Mouse (Mus musculus): ENCODE results near the gene Krt84. TPM values are rescaled to one million over a fixed set of nuclear protein-coding genes. Genes with fewer than 3 reads are reported as not detected.

Krt84 gene
- polyA plus RNA-seq (2012; rRNA removed): not detected in 2 replicates

DNA sequence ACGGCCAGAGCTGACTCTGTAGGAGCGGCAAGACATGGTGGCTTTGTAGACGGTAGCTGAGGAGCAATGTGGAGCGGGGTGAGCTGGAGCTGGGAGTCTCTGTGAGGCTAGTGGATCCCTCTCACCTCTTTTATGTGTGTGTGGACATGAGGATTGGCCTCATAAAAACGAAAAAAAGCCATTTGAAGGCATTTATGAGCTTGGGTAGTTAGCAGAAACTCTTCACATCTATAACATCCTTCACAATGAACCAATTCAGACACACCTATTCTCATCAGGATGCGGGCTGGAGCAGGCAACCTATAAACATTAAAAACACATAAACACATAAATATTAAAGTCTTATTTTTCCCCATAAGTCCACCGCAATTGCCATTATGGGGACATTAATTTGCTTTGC is at the start of gene Krt84:
Krt84 (minus strand) TSS at position 101 of the 400 bp plus-strand sequence.

DNA sequence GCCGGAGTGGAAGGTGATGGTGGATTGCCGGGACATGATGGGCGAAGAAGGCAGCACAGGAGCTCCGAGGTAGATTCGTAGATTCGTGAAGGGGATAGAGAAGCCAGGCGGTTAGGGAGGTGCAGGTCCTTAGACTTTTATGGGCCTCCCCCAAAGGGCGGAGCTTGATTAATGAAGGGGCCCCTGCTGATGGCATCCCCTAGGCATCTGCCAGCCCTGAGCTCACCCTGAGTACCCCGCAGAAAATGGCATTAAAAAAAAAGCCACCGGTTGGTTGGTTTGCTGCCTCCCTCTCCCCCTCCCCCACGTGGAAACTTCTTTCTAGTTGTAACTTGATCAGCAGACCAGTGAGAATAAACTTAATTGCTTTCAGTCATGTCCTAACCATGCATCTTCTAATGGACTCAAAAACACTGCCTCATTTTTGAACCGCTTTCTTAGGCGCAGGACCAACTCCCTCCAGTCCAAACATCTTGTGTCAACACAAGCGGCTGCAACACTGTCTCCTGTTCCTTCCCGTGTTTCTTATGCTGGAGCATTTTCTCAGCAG is 41.3 kb upstream of the Krt84 start, which contains the start of gene Krt75:
Krt75 (minus strand) TSS at position 109 of the 550 bp plus-strand sequence.

GRCm38 (mm10) chr15:101562850-101563249 is 30.2 kb upstream of the Krt84 start, which contains the start of gene Krt90:
Gene Krt90 (minus strand): TSS chr15:101562950.

GRCm38 (mm10) chr15:101550567-101550966 is 17.9 kb upstream of the Krt84 start, which contains the start of gene Krt82:
Gene Krt82 (minus strand): TSS chr15:101550667.

GRCm38 (mm10) chr15:101517161-101517560 is 15.5 kb downstream of the Krt84 start, which contains the start of gene Gm49425:
Gene Gm49425 (minus strand): TSS chr15:101517261.

GRCm38 (mm10) chr15:101491431-101491830 is 41.2 kb downstream of the Krt84 start, which contains the start of gene Krt83:
Gene Krt83 (minus strand): TSS chr15:101491512.

Other genes starting within 250 kb of the Krt84 start
- 18.2 and 18.4 TPM in 2 replicates for gene Atg101, start 248.5 kb downstream of the Krt84 start, polyA plus RNA-seq (2012; rRNA removed)
- gene 6030408B16Rik, start 239.6 kb downstream of the Krt84 start, polyA plus RNA-seq (2012; rRNA removed): 0.10 and 0.14 TPM in 2 replicates
- 0.12 and 0.15 TPM in 2 replicates for gene Krt80, start 162.7 kb downstream of the Krt84 start, polyA plus RNA-seq (2012; rRNA removed)
- 0.97 and 1.1 TPM in 2 replicates for gene Krt7, start 121.8 kb downstream of the Krt84 start, polyA plus RNA-seq (2012; rRNA removed)
- not detected in 2 replicates for gene Krt87, start 94.0 kb downstream of the Krt84 start, polyA plus RNA-seq (2012; rRNA removed)
- not detected in 2 replicates for gene Krt88, start 85.1 kb downstream of the Krt84 start, polyA plus RNA-seq (2012; rRNA removed)
- gene Krt81, start 69.1 kb downstream of the Krt84 start, polyA plus RNA-seq (2012; rRNA removed): not detected in 2 replicates
- gene Krt86, start 59.3 kb downstream of the Krt84 start, polyA plus RNA-seq (2012; rRNA removed): not detected in 2 replicates
- 0.03 TPM in 1 of 2 replicates, not detected in the other for gene Krt83, start 41.3 kb downstream of the Krt84 start, polyA plus RNA-seq (2012; rRNA removed)
- not detected in 2 replicates for gene Gm49425, start 15.6 kb downstream of the Krt84 start, polyA plus RNA-seq (2012; rRNA removed)
- gene Krt82, start 17.8 kb upstream of the Krt84 start, polyA plus RNA-seq (2012; rRNA removed): not detected in 2 replicates
- gene Krt90, start 30.1 kb upstream of the Krt84 start, polyA plus RNA-seq (2012; rRNA removed): not detected in 2 replicates
- gene Krt75, start 41.1 kb upstream of the Krt84 start, polyA plus RNA-seq (2012; rRNA removed): not detected in 2 replicates
- gene Gm5414, start 95.4 kb upstream of the Krt84 start, polyA plus RNA-seq (2012; rRNA removed): not detected in 2 replicates
- gene Gm5478, start 114.6 kb upstream of the Krt84 start, polyA plus RNA-seq (2012; rRNA removed): not detected in 2 replicates
- gene Krt6b, start 147.5 kb upstream of the Krt84 start, polyA plus RNA-seq (2012; rRNA removed): not detected in 2 replicates
- gene Krt6a, start 161.5 kb upstream of the Krt84 start, polyA plus RNA-seq (2012; rRNA removed): 0.01 TPM in 1 of 2 replicates, not detected in the other
- gene Krt5, start 180.1 kb upstream of the Krt84 start, polyA plus RNA-seq (2012; rRNA removed): 0.13 and 2.5 TPM in 2 replicates
- gene Krt71, start 210.3 kb upstream of the Krt84 start, polyA plus RNA-seq (2012; rRNA removed): not detected in 2 replicates

All from liver, embryonic 14 days (tissue).